Comparison of ENCODE assay signal across 14 mouse cellular contexts in genomic region chr4:142138356-142139099, GRCm38 (mm10). TPM values are rescaled to one million over a fixed set of nuclear protein-coding genes. Genes with fewer than 3 reads are reported as not detected.
A peak's percentile ranks its signal among the peaks of the same experiment; 100 is the strongest.
DNase-seq lines count a peak whose midpoint lies in the region; ATAC-seq and TF ChIP-seq lines count a peak whose summit lies in the region.
"Had no signal": no experiment of that assay in that cellular context is flagged by ENCODE, and none has a peak within 500 bp of the region (broad histone marks: within the 10 kb centered on the region; RNA-seq: fewer than 3 reads in every experiment).

No protein-coding gene starts in this region.

- H3K9ac ChIP-seq in heart, embryonic 16.5 days (ENCODE audit: low read length): 0 out of 2 replicates have a peak overlapping the region, but pooled peaks have one; percentile 42
- 0 out of 2 replicates have a peak overlapping the region, but pooled peaks have one; percentile 10 for H3K9ac ChIP-seq in limb, embryonic 13.5 days
- H3K9ac ChIP-seq in intestine, embryonic 15.5 days: no peak overlapping the region
- H3K9ac ChIP-seq: stomach, embryonic 15.5 days had no signal

- TF ChIP-seq POLR2A in thymus, adult 2 months (IDR thresholded peaks at IDR 0.05; ENCODE audit: control insufficient read depth, extremely low read depth, insufficient read depth, low read length, poor library complexity): no peak

- intact Hi-C loops in heart, postnatal 14 days (cut with DNase I): no loop called here

- H3K27me3 ChIP-seq in heart, embryonic 16.5 days (ENCODE audit: control insufficient read depth, insufficient read depth, low read length): no peaks in the 10 kb centered on the region
- no peaks in the 10 kb centered on the region for H3K27me3 ChIP-seq in limb, embryonic 13.5 days
- H3K27me3 ChIP-seq in thymus, adult 2 months (ENCODE audit: control insufficient read depth, insufficient read depth, low read length): no peaks in the 10 kb centered on the region
- H3K27me3 ChIP-seq in intestine, embryonic 15.5 days (replicated peaks): no peaks in the 10 kb centered on the region
- H3K27me3 ChIP-seq: CH12.LX; stomach, embryonic 15.5 days had no signal

- H3K27ac ChIP-seq in heart, embryonic 16.5 days (ENCODE audit: low read length): peak overlapping the region; percentile 10; the same call in 1 of the 2 replicates
- H3K27ac ChIP-seq in limb, embryonic 13.5 days: no peak overlapping the region
- no peak overlapping the region for H3K27ac ChIP-seq in thymus, adult 2 months (ENCODE audit: control insufficient read depth, insufficient read depth, low read length)
- H3K27ac ChIP-seq in intestine, embryonic 15.5 days: no peak overlapping the region
- H3K27ac ChIP-seq: stomach, embryonic 15.5 days had no signal

- no peak; the same call in 1 of the 2 replicates for ATAC-seq in heart, embryonic 16.5 days (replicated peaks; ENCODE audit: extremely low read depth, insufficient read depth, low FRiP score)
- ATAC-seq in limb, embryonic 13.5 days (ENCODE audit: low FRiP score, low read depth): no peak
- ATAC-seq in intestine, embryonic 15.5 days: no peak
- no peak for ATAC-seq in activated CD4-positive, CD25-positive, alpha-beta regulatory T cell, adult 4 months
- ATAC-seq: intestine, postnatal 0 days had no signal

- H3K4me2 ChIP-seq in heart, embryonic 16.5 days (ENCODE audit: low read depth, low read length): no peak overlapping the region
- H3K4me2 ChIP-seq in limb, embryonic 13.5 days (replicated peaks): no peak overlapping the region
- no peak overlapping the region for H3K4me2 ChIP-seq in intestine, embryonic 15.5 days (replicated peaks)
- H3K4me2 ChIP-seq: stomach, embryonic 15.5 days had no signal

- 46% methylated on average over 9 of the region's 9 CpGs for WGBS in heart, embryonic 16.5 days
- WGBS in limb, embryonic 13.5 days: 32% methylated on average over 9 of the region's 9 CpGs
- WGBS in thymus, adult 2 months: 91% methylated on average over 9 of the region's 9 CpGs
- WGBS in intestine, embryonic 15.5 days: 62% methylated on average over 9 of the region's 9 CpGs

- H3K36me3 ChIP-seq in heart, embryonic 16.5 days (ENCODE audit: control insufficient read depth, insufficient read depth): no peaks in the 10 kb centered on the region
- peaks cover 22% of the 10 kb centered on the region for H3K36me3 ChIP-seq in limb, embryonic 13.5 days
- H3K36me3 ChIP-seq in thymus, adult 2 months (ENCODE audit: control insufficient read depth, insufficient read depth, low read length): no peaks in the 10 kb centered on the region
- peaks cover 7% of the 10 kb centered on the region; the same call in 1 of the 2 replicates for H3K36me3 ChIP-seq in intestine, embryonic 15.5 days
- H3K36me3 ChIP-seq: stomach, embryonic 15.5 days had no signal

- H3K4me3 ChIP-seq in heart, embryonic 16.5 days (ENCODE audit: low read length): no peak overlapping the region
- H3K4me3 ChIP-seq in limb, embryonic 13.5 days: no peak overlapping the region
- H3K4me3 ChIP-seq in thymus, adult 2 months (ENCODE audit: control insufficient read depth, insufficient read depth, low read length): no peak overlapping the region
- H3K4me3 ChIP-seq in intestine, embryonic 15.5 days (replicated peaks): no peak overlapping the region
- H3K4me3 ChIP-seq: myocyte; stomach, embryonic 15.5 days had no signal

- no peaks in the 10 kb centered on the region for H3K9me3 ChIP-seq in heart, embryonic 16.5 days (replicated peaks; ENCODE audit: control insufficient read depth, low read length)
- no peaks in the 10 kb centered on the region for H3K9me3 ChIP-seq in limb, embryonic 13.5 days
- no peaks in the 10 kb centered on the region for H3K9me3 ChIP-seq in intestine, embryonic 15.5 days
- H3K9me3 ChIP-seq: stomach, embryonic 15.5 days had no signal

- no peak for DNase-seq in heart, postnatal 14 days
- peak; percentile 31 for DNase-seq in embryo, embryonic 9.5 days (ENCODE audit: extremely low spot score)
- peak; percentile 73 for DNase-seq in retina, embryonic 14.5 days (ENCODE audit: low spot score)
- no peak for DNase-seq in thymus, adult 2 months
- DNase-seq: layer of hippocampus, adult 9-11 months; right cerebral cortex, postnatal 14 days had no signal

- TF ChIP-seq CTCF in thymus, adult 2 months (IDR thresholded peaks at IDR 0.05; ENCODE audit: borderline replicate concordance, control insufficient read depth, extremely low read depth, insufficient read depth, low read length, poor library complexity): no peak

- peaks cover 11% of the 10 kb centered on the region for H3K4me1 ChIP-seq in heart, embryonic 16.5 days (ENCODE audit: control insufficient read depth, insufficient read depth, low read length)
- H3K4me1 ChIP-seq in limb, embryonic 13.5 days: peaks cover 23% of the 10 kb centered on the region
- H3K4me1 ChIP-seq in thymus, adult 2 months (replicated peaks; ENCODE audit: control insufficient read depth, insufficient read depth, low read length): no peaks in the 10 kb centered on the region
- no peaks in the 10 kb centered on the region for H3K4me1 ChIP-seq in intestine, embryonic 15.5 days (replicated peaks)
- H3K4me1 ChIP-seq: stomach, embryonic 15.5 days had no signal

RNA-seq across cellular contexts. Expression of gene Tmem51, which starts 54.4 kb away (rescaled TPM):
- polyA plus RNA-seq in heart, embryonic 16.5 days (2015; fragmentation: Nextera tagmentation; extraction: Ambion mirVana): 48.5 and 49.2 TPM in 2 replicates
- 10 to 100 TPM; 12.0 to 12.7 TPM for total RNA-seq in heart, postnatal 14 days (2021)
- polyA plus RNA-seq in limb, embryonic 13.5 days (2015; fragmentation: Nextera tagmentation; extraction: Ambion mirVana): 14.2 and 14.5 TPM in 2 replicates
- polyA plus RNA-seq in thymus, adult 2 months (2012; rRNA removed): 8.0 and 9.6 TPM in 2 replicates
- polyA plus RNA-seq in intestine, embryonic 15.5 days (2015; fragmentation: Nextera tagmentation; extraction: Ambion mirVana): 103 and 109 TPM in 2 replicates
- polyA plus RNA-seq in activated CD4-positive, CD25-positive, alpha-beta regulatory T cell, adult 4 months (2017; shearing (Covaris generic)): 1 to 10 TPM in 1 of 2 experiments, under 1 TPM in 1; 0.24 to 1.5 TPM
- polyA plus RNA-seq: myocyte had no signal

Comparison
In these comparisons a context has a peak if more than half of its experiments do, and no peak if none do; other contexts are left out.
1. DNase-seq: peak in embryo, embryonic 9.5 days (single experiment) and retina, embryonic 14.5 days (single experiment); none in heart, postnatal 14 days (0 of 2) and thymus, adult 2 months (single experiment).